Mouse (Mus musculus) erythroblast, embryonic 14.5 days (primary cell): Measurements from ENCODE around the gene Hivep2.

Experiments used
- GATA1 ChIP-seq: IDR thresholded peaks from 2 replicates; pipeline ENCODE4 v1.6.1; 2012; ENCODE audit warnings: low read length, inconsistent platforms, mixed read lengths
- TAL1 ChIP-seq: IDR thresholded peaks from 3 replicates; pipeline ENCODE4 v1.6.1; 2012; ENCODE audit warnings: low read length, inconsistent platforms, mixed read lengths

DNA sequence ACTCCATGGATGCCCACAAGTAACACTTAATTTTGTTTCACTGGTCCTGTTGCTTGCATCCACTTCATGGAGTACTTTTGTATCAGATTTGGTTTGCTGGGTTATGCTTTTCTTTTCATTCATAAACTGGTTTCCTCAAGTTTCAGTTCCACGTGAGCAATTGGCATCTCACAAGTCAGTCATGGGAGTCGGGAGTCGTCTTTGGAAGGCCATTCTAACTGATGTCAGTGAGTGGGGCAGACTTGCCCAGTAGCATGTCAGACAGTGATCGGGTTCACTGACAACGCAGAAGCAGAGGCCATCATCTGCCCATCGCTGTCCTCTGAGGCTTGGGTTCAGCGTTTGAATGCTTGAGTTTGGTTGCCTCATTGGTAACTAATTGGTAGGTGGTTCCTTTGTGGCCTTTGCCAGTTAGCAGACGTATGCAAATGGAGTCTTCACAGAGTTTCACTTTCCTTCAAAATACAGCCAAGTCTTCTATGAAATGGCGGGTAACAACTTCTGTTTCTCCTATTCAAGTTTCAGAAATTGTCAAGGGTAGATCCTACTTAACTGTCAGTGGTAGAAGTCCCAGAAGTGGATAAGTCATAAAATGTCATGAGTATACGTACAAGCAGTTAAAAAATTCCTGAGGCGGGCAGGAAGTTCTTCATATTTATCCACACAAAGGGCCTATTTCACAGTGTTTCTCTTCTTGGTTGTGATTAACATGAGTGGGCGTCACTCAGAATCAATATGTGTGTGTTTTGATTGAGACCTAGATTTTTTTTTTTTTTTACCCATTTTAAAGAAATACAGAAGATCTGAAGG, 76.9 kb downstream of the Hivep2 start:
- no peak for TF ChIP-seq TAL1
- TF ChIP-seq GATA1: no peak
